Mouse (Mus musculus) heart, postnatal 0 days (tissue): ENCODE results near the gene Gm17428. TPM values are rescaled to one million over a fixed set of nuclear protein-coding genes. Genes with fewer than 3 reads are reported as not detected.
"Not testable (repeated sequence)": the region's sequence is repeated elsewhere in the genome, so short reads cannot be mapped to it uniquely, and the experiment has no call there.

Source experiments
- ATAC-seq: fragments of 200-750 bp; cut with Nextera tagmentation; 2 replicates; pipeline ENCODE4 v1.8.0; 2017; ENCODE audit warnings: low read depth, moderate number of reproducible peaks, moderate library complexity; ENCODE audit not compliant: insufficient read depth
- DNase-seq: peaks from one replicate; pipeline ENCODE4 v3.0.0-alpha.2; 2016; ENCODE audit warnings: low spot score
- H3K27ac ChIP-seq: fragments of 300-500 bp; sonication (generic); 2 replicates; pipeline ENCODE4 v1.5.1; 2014; ENCODE audit warnings: low read depth, mild to moderate bottlenecking
- H3K27me3 ChIP-seq: fragments of 300-500 bp; sonication (generic); 2 replicates; pipeline ENCODE4 v1.6.1; 2014; ENCODE audit warnings: low read length, mixed read lengths; ENCODE audit not compliant: control insufficient read depth, insufficient read depth
- H3K36me3 ChIP-seq: fragments of 300-500 bp; sonication (generic); replicated peaks from 2 replicates; pipeline ENCODE4 v1.6.1; 2014; ENCODE audit warnings: low read length, mixed read lengths; ENCODE audit not compliant: control insufficient read depth, insufficient read depth
- H3K4me1 ChIP-seq: fragments of 300-500 bp; sonication (generic); 2 replicates; pipeline ENCODE4 v1.6.1; 2014; ENCODE audit warnings: antibody characterized with exemption; ENCODE audit not compliant: control insufficient read depth, insufficient read depth
- H3K4me2 ChIP-seq: fragments of 300-500 bp; sonication (generic); 2 replicates; pipeline ENCODE4 v1.6.1; 2014; ENCODE audit warnings: low read depth, mild to moderate bottlenecking, low read length, moderate library complexity
- H3K4me3 ChIP-seq: fragments of 300-500 bp; sonication (generic); 2 replicates; pipeline ENCODE4 v1.5.1; 2014; ENCODE audit warnings: low read depth, low read length
- H3K9ac ChIP-seq: fragments of 300-500 bp; sonication (generic); replicated peaks from 2 replicates; pipeline ENCODE4 v1.6.1; 2014; ENCODE audit warnings: low read depth, low read length, mixed read lengths
- H3K9me3 ChIP-seq: fragments of 300-500 bp; sonication (generic); replicated peaks from 2 replicates; pipeline ENCODE4 v1.6.1; 2016; ENCODE audit warnings: low read length; ENCODE audit not compliant: control insufficient read depth
- CTCF ChIP-seq: IDR thresholded peaks from 2 replicates; pipeline ENCODE4 v1.5.1; 2016; ENCODE audit warnings: antibody characterized with exemption, control low read depth, low read depth
- EP300 ChIP-seq: IDR thresholded peaks from 2 replicates; pipeline ENCODE4 v1.6.1; 2016; ENCODE audit warnings: antibody characterized with exemption, low read depth
- WGBS: fragments of 180-500 bp; shearing (Covaris S2); extraction: QIAGEN DNeasy Blood & Tissue Kit; methylation state at CpG from one replicate; pipeline ENCODE4 v1.1.7; 2014; 5-methylcytosine and 5-hydroxymethylcytosine counted together
- polyA plus RNA-seq: library from polyadenylated mRNA; unstranded; fragments of >200 nt; fragmentation: Nextera tagmentation; extraction: Ambion mirVana; gene quantifications from 2 replicates; pipeline ENCODE4 v1.2.1, GENCODE M21; 2015
- total RNA-seq: library from RNA; depleted of rRNA; stranded (reverse); fragments of >200 nt; gene quantifications from 2 replicates; pipeline ENCODE4 v1.2.3, GENCODE M21; 2014; ENCODE audit warnings: low replicate concordance

Gene Gm17428
- total and polyA plus RNA-seq, 2 experiments from 2014 or later, result not detected

DNA sequence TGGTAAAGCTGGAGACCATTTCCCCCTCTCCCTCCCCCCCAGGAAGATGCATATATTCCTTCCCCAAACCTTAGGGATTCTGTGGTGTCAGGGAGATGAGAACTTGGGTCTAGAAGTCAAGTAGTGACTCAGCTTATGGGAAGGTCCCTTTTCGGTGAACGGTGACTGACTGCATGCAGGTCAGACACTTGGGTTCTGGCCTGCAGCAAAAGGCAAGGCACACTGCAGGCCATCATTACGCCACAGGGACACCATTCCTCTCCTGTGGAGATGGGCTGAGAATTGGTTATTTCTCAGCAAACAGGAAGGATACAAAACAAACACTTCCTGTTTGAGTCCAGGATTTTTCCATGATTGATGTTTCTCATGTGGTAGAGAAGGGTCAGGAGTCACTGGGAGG lies 17.5 kb upstream of the Gm17428 start:
- H3K27me3 ChIP-seq, result no peaks in the 10 kb centered on the region
- WGBS, result 49% methylated on average over 3 of the region's 3 CpGs
- peak overlapping the region; percentile 96 for H3K27ac ChIP-seq
- no peak for ATAC-seq
- H3K4me1 ChIP-seq, result no peaks in the 10 kb centered on the region
- peak overlapping the region; percentile 58 for H3K4me2 ChIP-seq
- DNase-seq, result no peak
- H3K4me3 ChIP-seq, result peak overlapping the region; percentile 70
- peak overlapping the region; percentile 98 for H3K9ac ChIP-seq
- H3K36me3 ChIP-seq, result peaks cover 91% of the 10 kb centered on the region
- no peaks in the 10 kb centered on the region for H3K9me3 ChIP-seq
- TF ChIP-seq CTCF (no peak), EP300 (peak; percentile 94)

GRCm38 (mm10) chr14:54959853-54960613 lies 16.7 kb upstream of the Gm17428 start:
- peak; percentile 6; the same call in 1 of the 2 replicates for TF ChIP-seq EP300
- not testable (repeated sequence) for H3K4me1 ChIP-seq, DNase-seq, H3K9me3 ChIP-seq, H3K27me3 ChIP-seq
- Histone ChIP-seq H3K4me2 (peak overlapping the region; percentile 58), H3K9ac (peak overlapping the region; percentile 98), H3K4me3 (peak overlapping the region; percentile 70), H3K27ac (peak overlapping the region; percentile 96), H3K36me3 (peaks cover 93% of the 10 kb centered on the region)
- 50% methylated on average over 12 of the region's 12 CpGs for WGBS
- peak; percentile 14 for ATAC-seq

DNA sequence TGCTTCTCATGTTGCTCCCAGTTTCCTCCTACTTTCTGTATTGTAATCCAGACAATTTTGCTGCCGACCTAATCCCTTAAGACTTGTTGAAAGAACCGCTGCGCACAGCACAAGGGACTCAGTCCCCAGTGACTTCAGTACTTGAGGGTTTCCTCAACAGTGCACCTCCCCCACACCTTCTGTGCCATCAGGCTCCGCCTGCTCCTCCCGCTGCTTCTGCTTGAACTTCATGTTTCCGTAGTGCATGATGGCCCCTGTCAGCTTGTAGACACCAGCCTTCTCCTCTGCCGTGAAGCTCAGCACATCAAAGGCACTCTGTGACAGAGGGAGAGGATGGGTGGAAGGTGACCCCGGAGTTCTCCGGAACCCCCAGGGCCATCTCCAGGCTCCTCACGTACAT lies 16.0 kb upstream of the Gm17428 start:
- H3K9me3 ChIP-seq, result no peaks in the 10 kb centered on the region
- H3K4me1 ChIP-seq, result no peaks in the 10 kb centered on the region
- peak overlapping the region; percentile 70 for H3K4me3 ChIP-seq
- H3K27me3 ChIP-seq, result no peaks in the 10 kb centered on the region
- DNase-seq, result no peak
- peaks cover 90% of the 10 kb centered on the region for H3K36me3 ChIP-seq
- H3K27ac ChIP-seq, result peak overlapping the region; percentile 96
- H3K4me2 ChIP-seq, result peak overlapping the region; percentile 58
- 37% methylated on average over 10 of the region's 10 CpGs for WGBS
- ATAC-seq, result no peak
- peak overlapping the region; percentile 98 for H3K9ac ChIP-seq
- TF ChIP-seq CTCF (no peak), EP300 (peak; percentile 34; the same call in 1 of the 2 replicates)

- peak overlapping the region; percentile 96 for H3K27ac ChIP-seq
- 44% methylated on average over 5 of the region's 5 CpGs for WGBS
- no peak for DNase-seq
- H3K4me1 ChIP-seq, result no peaks in the 10 kb centered on the region
- peaks cover 85% of the 10 kb centered on the region for H3K36me3 ChIP-seq
- peak overlapping the region; percentile 98 for H3K9ac ChIP-seq
- TF ChIP-seq EP300 (peak; percentile 17; the same call in 1 of the 2 replicates), CTCF (no peak)
- no peak for ATAC-seq
- H3K9me3 ChIP-seq, result no peaks in the 10 kb centered on the region
- H3K4me2 ChIP-seq, result peak overlapping the region; percentile 58
- no peaks in the 10 kb centered on the region for H3K27me3 ChIP-seq
- peak overlapping the region; percentile 70 for H3K4me3 ChIP-seq
Observed at GRCm38 (mm10) chr14:54961487-54961886, 15.2 kb upstream of the Gm17428 start.

- Histone ChIP-seq H3K27ac (peak overlapping the region; percentile 96), H3K9me3 (no peaks in the 10 kb centered on the region), H3K4me3 (peak overlapping the region; percentile 70), H3K9ac (peak overlapping the region; percentile 98), H3K27me3 (no peaks in the 10 kb centered on the region), H3K4me2 (peak overlapping the region; percentile 58), H3K4me1 (no peaks in the 10 kb centered on the region), H3K36me3 (peaks cover 74% of the 10 kb centered on the region)
- DNase-seq, result no peak
- no peak for ATAC-seq
- TF ChIP-seq CTCF (no peak), EP300 (0 out of 2 replicates have a peak, but pooled peaks have one; percentile 19)
- 35% methylated on average over 7 of the region's 7 CpGs for WGBS
Observed at GRCm38 (mm10) chr14:54962714-54963113, 14.0 kb upstream of the Gm17428 start.

GRCm38 (mm10) chr14:54963727-54964126 lies 13.0 kb upstream of the Gm17428 start:
- Histone ChIP-seq H3K4me2 (peak overlapping the region; percentile 58), H3K4me1 (no peaks in the 10 kb centered on the region)

More at GRCm38 (mm10) chr14:54963727-54964126, 13.0 kb upstream of the Gm17428 start:
- Histone ChIP-seq H3K27ac (peak overlapping the region; percentile 96), H3K27me3 (no peaks in the 10 kb centered on the region), H3K4me3 (peak overlapping the region; percentile 70), H3K9me3 (no peaks in the 10 kb centered on the region), H3K36me3 (peaks cover 64% of the 10 kb centered on the region), H3K9ac (peak overlapping the region; percentile 98)
- ATAC-seq (no peak), DNase-seq (no peak)
- TF ChIP-seq EP300 (no peak; the same call in 1 of the 2 replicates), CTCF (no peak)
- 37% methylated on average over 11 of the region's 11 CpGs for WGBS
